Mouse (Mus musculus): ENCODE measurements around the gene Ak7.

- TF ChIP-seq CTCF (IDR thresholded peaks at IDR 0.05; ENCODE audit: low read depth), result no peak
- no peak for TF ChIP-seq EP300 (IDR thresholded peaks at IDR 0.05; ENCODE audit: low read depth)
These were observed 55.9 kb downstream of the Ak7 start for GRCm38 (mm10) chr12:105761629-105762028.

Data from liver, postnatal 0 days (tissue).